Mouse (Mus musculus) stomach, embryonic 14.5 days (tissue): ENCODE measurements around the gene Apbb1ip. TPM values are rescaled to one million over a fixed set of nuclear protein-coding genes. Genes with fewer than 3 reads are reported as not detected.
"Not testable (repeated sequence)": the region's sequence is repeated elsewhere in the genome, so short reads cannot be mapped to it uniquely, and the experiment has no call there.

ENCODE experiments used
- ATAC-seq: fragments of 200-750 bp; cut with Nextera tagmentation; 2 replicates; pipeline ENCODE4 v1.8.0; 2017; ENCODE audit warnings: low read depth, moderate TSS enrichment; ENCODE audit not compliant: insufficient number of reproducible peaks, insufficient read depth, low FRiP score
- H3K27ac ChIP-seq: fragments of 300-500 bp; sonication (generic); 2 replicates; pipeline ENCODE4 v1.5.1; 2014; ENCODE audit warnings: mild to moderate bottlenecking, low read length, moderate library complexity, mixed read lengths
- H3K27me3 ChIP-seq: fragments of 300-500 bp; sonication (generic); 2 replicates; pipeline ENCODE4 v1.6.1; 2014; ENCODE audit warnings: low read length, control low read depth, mixed read lengths; ENCODE audit not compliant: control insufficient read depth, insufficient read depth
- H3K36me3 ChIP-seq: fragments of 300-500 bp; sonication (generic); 2 replicates; pipeline ENCODE4 v1.6.1; 2014; ENCODE audit warnings: mild to moderate bottlenecking, control low read depth, low read length, moderate library complexity, mixed read lengths; ENCODE audit not compliant: control insufficient read depth, insufficient read depth
- H3K4me1 ChIP-seq: fragments of 300-500 bp; sonication (generic); 2 replicates; pipeline ENCODE4 v1.6.1; 2014; ENCODE audit warnings: low read length, control low read depth, mixed read lengths; ENCODE audit not compliant: control insufficient read depth, insufficient read depth
- H3K4me2 ChIP-seq: fragments of 300-500 bp; sonication (generic); replicated peaks from 2 replicates; pipeline ENCODE4 v1.6.1; 2014; ENCODE audit warnings: low read depth, low read length, control low read depth
- H3K4me3 ChIP-seq: fragments of 300-500 bp; sonication (generic); 2 replicates; pipeline ENCODE4 v1.5.1; 2014; ENCODE audit warnings: low read depth, low read length, control low read depth
- H3K9ac ChIP-seq: fragments of 300-500 bp; sonication (generic); replicated peaks from 2 replicates; pipeline ENCODE4 v1.6.1; 2014; ENCODE audit warnings: low read depth, mild to moderate bottlenecking, control low read depth, low read length, moderate library complexity, mixed read lengths
- H3K9me3 ChIP-seq: fragments of 300-500 bp; sonication (generic); 2 replicates; pipeline ENCODE4 v1.6.1; 2016; ENCODE audit warnings: low read depth, low read length, control low read depth; ENCODE audit not compliant: control insufficient read depth
- WGBS: fragments of 180-500 bp; shearing (Covaris S2); extraction: QIAGEN DNeasy Blood & Tissue Kit; methylation state at CpG from one replicate; pipeline ENCODE4 v1.1.7; 2014; 5-methylcytosine and 5-hydroxymethylcytosine counted together
- polyA plus RNA-seq: library from polyadenylated mRNA; unstranded; fragments of >200 nt; fragmentation: Nextera tagmentation; extraction: Ambion mirVana; gene quantifications from 2 replicates; pipeline ENCODE4 v1.2.1, GENCODE M21; 2014

Gene Apbb1ip
- polyA plus RNA-seq, 1 experiment from 2014 or later = 2.3 TPM

- no peaks in the 10 kb centered on the region for H3K9me3 ChIP-seq
- WGBS = 57% methylated on average over 5 of the region's 5 CpGs
- no peak overlapping the region for H3K4me3 ChIP-seq
- no peaks in the 10 kb centered on the region for H3K4me1 ChIP-seq
- no peak for ATAC-seq
- no peaks in the 10 kb centered on the region for H3K36me3 ChIP-seq
- no peak overlapping the region for H3K9ac ChIP-seq
- no peak overlapping the region for H3K4me2 ChIP-seq
- H3K27ac ChIP-seq = no peak overlapping the region
- no peaks in the 10 kb centered on the region for H3K27me3 ChIP-seq
Observed at GRCm38 (mm10) chr2:22813921-22814320, 40.0 kb downstream of the Apbb1ip start.

- 94% methylated on average over 2 of the region's 2 CpGs for WGBS
- ATAC-seq = no peak
Observed at GRCm38 (mm10) chr2:22815674-22816073, 41.8 kb downstream of the Apbb1ip start.

GRCm38 (mm10) chr2:22816231-22816630 lies 42.3 kb downstream of the Apbb1ip start:
- no peaks in the 10 kb centered on the region for H3K27me3 ChIP-seq
- H3K4me1 ChIP-seq = no peaks in the 10 kb centered on the region
- 42% methylated on average over 1 of the region's 1 CpGs for WGBS
- ATAC-seq = no peak
- no peak overlapping the region for H3K9ac ChIP-seq
- H3K36me3 ChIP-seq = no peaks in the 10 kb centered on the region
- H3K27ac ChIP-seq = no peak overlapping the region
- no peak overlapping the region for H3K4me3 ChIP-seq
- no peak overlapping the region for H3K4me2 ChIP-seq
- H3K9me3 ChIP-seq = no peaks in the 10 kb centered on the region

More at GRCm38 (mm10) chr2:22815674-22816073, 41.8 kb downstream of the Apbb1ip start:
- H3K4me2 ChIP-seq = no peak overlapping the region
- no peak overlapping the region for H3K9ac ChIP-seq
- H3K36me3 ChIP-seq = no peaks in the 10 kb centered on the region
- H3K9me3 ChIP-seq = no peaks in the 10 kb centered on the region
- H3K27me3 ChIP-seq = no peaks in the 10 kb centered on the region
- H3K4me3 ChIP-seq = no peak overlapping the region
- H3K27ac ChIP-seq = no peak overlapping the region
- no peaks in the 10 kb centered on the region for H3K4me1 ChIP-seq

- H3K36me3 ChIP-seq = no peaks in the 10 kb centered on the region
- no peak overlapping the region for H3K4me3 ChIP-seq
- no peaks in the 10 kb centered on the region for H3K27me3 ChIP-seq
- no peaks in the 10 kb centered on the region for H3K4me1 ChIP-seq
- no peak overlapping the region for H3K27ac ChIP-seq
- ATAC-seq = no peak
- H3K4me2 ChIP-seq = no peak overlapping the region
- H3K9me3 ChIP-seq = no peaks in the 10 kb centered on the region
- H3K9ac ChIP-seq = no peak overlapping the region
- WGBS = 65% methylated on average over 2 of the region's 2 CpGs
Observed at GRCm38 (mm10) chr2:22822293-22822692, 48.4 kb downstream of the Apbb1ip start.

- WGBS = 85% methylated on average over 4 of the region's 4 CpGs
- no peak overlapping the region for H3K4me2 ChIP-seq
- no peaks in the 10 kb centered on the region for H3K4me1 ChIP-seq
- no peaks in the 10 kb centered on the region for H3K36me3 ChIP-seq
- H3K27me3 ChIP-seq = no peaks in the 10 kb centered on the region
- H3K9me3 ChIP-seq = no peaks in the 10 kb centered on the region
- H3K9ac ChIP-seq = no peak overlapping the region
- no peak overlapping the region for H3K4me3 ChIP-seq
- no peak for ATAC-seq
- no peak overlapping the region for H3K27ac ChIP-seq
Observed at GRCm38 (mm10) chr2:22845514-22845913, 71.6 kb downstream of the Apbb1ip start.

GRCm38 (mm10) chr2:22851900-22852299 lies 78.0 kb downstream of the Apbb1ip start:
- Histone ChIP-seq H3K4me2 (no peak overlapping the region), H3K9ac (no peak overlapping the region), H3K4me3 (no peak overlapping the region), H3K36me3 (no peaks in the 10 kb centered on the region), H3K4me1 (no peaks in the 10 kb centered on the region), H3K27me3 (no peaks in the 10 kb centered on the region), H3K9me3 (no peaks in the 10 kb centered on the region), H3K27ac (no peak overlapping the region)
- 61% methylated on average over 4 of the region's 4 CpGs for WGBS
- ATAC-seq = no peak

GRCm38 (mm10) chr2:22857501-22857900 lies 83.6 kb downstream of the Apbb1ip start:
- Histone ChIP-seq H3K9ac (no peak overlapping the region), H3K27ac (no peak overlapping the region), H3K4me3 (no peak overlapping the region), H3K4me1 (no peaks in the 10 kb centered on the region), H3K9me3 (no peaks in the 10 kb centered on the region), H3K4me2 (no peak overlapping the region), H3K27me3 (no peaks in the 10 kb centered on the region), H3K36me3 (no peaks in the 10 kb centered on the region)
- ATAC-seq = no peak
- 69% methylated on average over 3 of the region's 3 CpGs for WGBS

- ATAC-seq = no peak
- H3K9ac ChIP-seq = no peak overlapping the region
- H3K36me3 ChIP-seq = no peaks in the 10 kb centered on the region
- no peak overlapping the region for H3K27ac ChIP-seq
- H3K27me3 ChIP-seq = no peaks in the 10 kb centered on the region
- no peaks in the 10 kb centered on the region for H3K4me1 ChIP-seq
- WGBS = 75% methylated on average over 2 of the region's 2 CpGs
- no peak overlapping the region for H3K4me2 ChIP-seq
- no peak overlapping the region for H3K4me3 ChIP-seq
- H3K9me3 ChIP-seq = no peaks in the 10 kb centered on the region
Observed at GRCm38 (mm10) chr2:22862194-22862593, 88.3 kb downstream of the Apbb1ip start.

- H3K9me3 ChIP-seq, H3K4me3 ChIP-seq, H3K4me2 ChIP-seq, H3K9ac ChIP-seq, H3K27me3 ChIP-seq, H3K4me1 ChIP-seq, H3K36me3 ChIP-seq, H3K27ac ChIP-seq: not testable (repeated sequence)
- WGBS = 4% methylated on average over 6 of the region's 6 CpGs
- peak; percentile 84; the same call in 1 of the 2 replicates for ATAC-seq
Observed at GRCm38 (mm10) chr2:22864394-22865037, 90.6 kb downstream of the Apbb1ip start.
